Mouse (Mus musculus) layer of hippocampus, postnatal 14 days (tissue): Measurements from ENCODE around the gene Lypd6b. TPM values are rescaled to one million over a fixed set of nuclear protein-coding genes. Genes with fewer than 3 reads are reported as not detected.

Source experiments
- DNase-seq, 2 experiments: peaks; one replicate each; pipeline ENCODE4 v3.0.0; 2021 to 2022; ENCODE audit warnings: low spot score in 2 of 2, mixed read lengths in 1 of 2
- total RNA-seq, 2 experiments: library from RNA; stranded (reverse); gene quantifications; 2 replicates each; pipeline ENCODE4 v1.2.3; 2021

Gene Lypd6b
- total RNA-seq, 2 experiments from 2014 or later, result 5.3 to 5.8 TPM

DNA sequence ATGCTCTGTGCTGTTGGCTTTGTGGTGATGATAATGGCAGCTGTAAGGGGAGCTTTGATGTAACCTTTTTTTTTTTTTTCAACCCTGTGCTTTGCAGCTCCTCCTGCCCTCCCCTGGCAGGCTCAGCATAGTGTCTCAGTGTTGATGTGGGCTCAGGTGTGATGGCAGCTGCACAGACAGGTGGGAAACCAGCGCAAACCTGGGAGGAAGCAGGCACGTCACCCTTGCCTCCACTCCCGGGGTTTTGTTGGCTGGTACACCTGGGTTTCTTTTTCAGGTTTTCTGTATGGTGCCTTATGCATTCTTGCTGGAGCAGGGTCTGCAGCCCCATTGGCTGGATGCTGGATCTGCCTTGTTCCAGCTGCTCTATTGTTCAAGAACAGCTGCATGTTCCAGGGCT, 29.7 kb downstream of the Lypd6b start:
- no peak for DNase-seq

DNA sequence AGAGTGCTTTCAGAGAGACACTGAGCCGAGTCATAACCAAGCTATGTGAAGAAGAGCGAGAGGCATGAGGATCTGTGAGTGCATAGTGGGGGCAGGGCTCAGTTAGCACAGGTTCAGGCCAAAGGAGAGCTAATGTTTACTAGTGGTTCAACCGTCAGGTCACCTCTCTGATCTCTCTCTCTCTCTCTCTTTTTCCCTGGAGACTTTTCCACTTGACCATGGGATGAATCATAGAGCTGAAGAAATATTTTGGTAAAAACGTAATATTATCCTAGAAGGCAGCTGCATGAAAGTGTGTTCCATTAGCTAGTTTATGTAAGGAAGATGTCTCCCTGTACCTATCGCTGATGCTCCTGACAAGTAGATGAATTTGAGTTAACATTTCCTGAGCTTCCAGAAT, 30.6 kb downstream of the Lypd6b start:
- no peak for DNase-seq

DNA sequence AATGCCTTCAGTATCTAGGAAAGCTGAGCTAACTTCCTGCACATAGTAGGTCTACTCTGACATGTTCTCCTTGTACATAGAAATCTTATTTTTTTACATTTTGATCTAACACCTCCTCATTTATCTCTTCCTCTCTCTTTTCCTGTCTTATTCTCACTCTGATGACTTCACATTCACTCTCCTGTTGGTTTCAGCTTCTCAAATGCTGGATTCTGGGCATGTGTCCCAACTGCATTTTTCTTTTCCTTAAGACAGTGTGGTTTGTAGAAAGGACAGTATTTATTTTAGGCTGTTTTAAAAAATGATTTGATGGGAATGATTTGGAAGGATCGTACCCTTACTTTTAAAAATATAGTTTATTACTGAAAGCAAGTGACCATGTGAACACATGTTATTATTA, 34.8 kb downstream of the Lypd6b start:
- no peak for DNase-seq

DNA sequence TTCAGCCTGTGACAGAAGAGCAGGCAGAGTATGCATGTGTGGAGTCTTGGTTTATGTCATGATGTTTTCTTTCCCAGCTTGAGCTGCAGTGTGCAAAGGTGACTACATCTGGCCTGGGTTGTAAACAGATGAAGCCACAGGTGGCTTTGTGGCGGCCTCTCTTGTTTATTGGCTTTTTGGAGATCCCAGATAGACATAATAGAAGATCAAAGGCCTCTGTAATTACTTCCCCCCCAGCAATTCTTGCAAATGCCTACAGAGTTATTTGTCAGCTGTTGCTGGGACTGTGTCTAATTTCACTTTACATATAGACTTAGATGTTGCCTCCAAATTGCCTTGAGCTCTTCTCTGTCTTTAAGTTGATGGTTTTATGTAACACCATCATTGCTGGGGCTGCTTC, 38.1 kb downstream of the Lypd6b start:
- DNase-seq, result no peak

DNA sequence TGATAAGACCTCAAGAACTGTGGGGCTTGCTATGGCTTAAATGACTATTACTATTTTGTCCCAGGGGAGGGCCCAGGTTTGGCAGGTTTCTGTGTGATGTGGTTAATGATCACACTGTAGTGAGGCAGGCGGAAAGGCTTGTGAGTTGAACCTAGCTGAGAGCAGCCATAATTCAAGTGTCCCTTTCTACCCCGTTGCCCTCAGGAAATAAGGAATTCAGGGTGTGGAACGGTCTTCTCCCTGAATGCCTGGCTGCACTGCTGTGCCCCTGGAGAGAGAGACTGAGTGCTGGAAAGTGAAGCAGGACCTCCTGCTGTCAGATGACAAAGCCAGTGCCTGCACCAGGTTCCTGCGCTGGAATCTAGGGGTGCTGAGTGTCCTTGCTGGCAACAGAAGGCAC, 40.3 kb downstream of the Lypd6b start:
- no peak for DNase-seq

DNA sequence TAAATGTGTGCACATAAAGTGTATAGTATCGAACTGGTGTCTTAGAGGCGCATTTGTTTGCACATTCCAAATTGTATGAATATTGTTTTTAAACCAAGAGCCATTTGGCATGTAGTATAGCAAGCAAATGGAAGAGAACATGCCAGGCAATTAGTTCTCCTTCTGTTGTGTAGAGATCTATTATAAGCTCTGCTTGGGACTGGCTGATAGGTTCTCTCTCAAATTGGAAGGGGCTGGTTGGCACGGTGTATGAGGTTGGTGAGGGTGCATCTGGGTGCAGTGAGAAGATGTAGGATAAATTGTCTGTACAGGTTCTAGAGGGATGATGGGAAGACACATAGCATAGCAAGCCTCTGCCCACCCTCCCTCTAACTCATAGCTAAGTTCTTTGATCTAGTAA, 42.9 kb downstream of the Lypd6b start:
- DNase-seq, result peak in 1 of 2 experiments; percentile 66

DNA sequence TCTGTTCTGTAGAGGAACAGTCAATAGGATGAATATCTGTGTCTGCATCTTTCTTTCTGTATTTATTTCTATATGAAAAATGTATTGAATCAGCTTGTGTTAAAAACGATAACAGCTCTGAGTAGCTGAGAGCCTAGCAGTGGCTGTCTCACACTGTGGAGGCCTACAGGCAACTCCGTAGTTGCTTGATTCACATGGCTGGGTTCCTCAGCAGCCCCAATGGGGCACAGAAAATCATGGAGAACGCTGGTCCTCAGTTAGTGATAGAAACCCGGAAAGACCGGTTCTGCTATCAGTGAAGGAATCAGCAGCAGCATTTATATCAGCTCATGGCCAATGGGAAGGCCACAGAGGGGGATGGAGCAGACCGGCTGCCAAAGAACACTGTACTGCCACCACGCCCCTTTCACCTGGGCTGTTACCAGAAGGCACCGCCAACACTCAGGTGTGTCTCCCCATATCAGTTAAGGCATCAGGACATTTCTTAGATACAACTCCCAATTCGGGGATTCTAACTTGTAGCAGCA, 44.9 kb downstream of the Lypd6b start:
- no peak for DNase-seq

DNA sequence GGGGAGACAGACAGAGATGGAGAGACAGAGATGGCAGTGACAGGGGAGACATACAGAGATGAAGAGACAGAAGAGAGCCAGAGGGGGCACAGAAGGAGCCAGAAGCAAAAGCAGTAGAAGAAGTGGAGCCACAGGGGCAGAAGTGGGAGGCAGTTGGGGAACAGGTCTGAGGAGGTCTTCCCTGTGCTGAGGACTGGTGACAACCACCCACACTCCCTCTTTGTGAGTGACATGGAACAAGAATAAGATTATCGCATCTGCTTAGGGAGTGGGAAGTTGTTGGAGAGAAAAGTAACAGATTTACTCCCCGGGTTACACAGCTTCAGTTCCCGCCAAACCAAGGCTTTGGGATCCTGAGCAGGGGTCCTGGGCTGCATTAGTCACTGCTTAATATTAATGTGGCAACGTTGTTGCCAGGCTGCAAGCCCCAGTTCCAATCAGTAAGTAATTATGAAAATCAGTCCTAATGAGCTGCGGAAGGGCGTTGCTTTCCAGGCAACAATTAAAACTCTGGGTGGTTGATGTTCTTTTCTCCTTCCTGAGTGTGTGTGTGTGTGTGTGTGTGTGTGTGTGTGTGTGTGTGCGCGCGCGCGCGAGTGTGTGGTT, 50.1 kb downstream of the Lypd6b start:
- DNase-seq, result no peak

DNA sequence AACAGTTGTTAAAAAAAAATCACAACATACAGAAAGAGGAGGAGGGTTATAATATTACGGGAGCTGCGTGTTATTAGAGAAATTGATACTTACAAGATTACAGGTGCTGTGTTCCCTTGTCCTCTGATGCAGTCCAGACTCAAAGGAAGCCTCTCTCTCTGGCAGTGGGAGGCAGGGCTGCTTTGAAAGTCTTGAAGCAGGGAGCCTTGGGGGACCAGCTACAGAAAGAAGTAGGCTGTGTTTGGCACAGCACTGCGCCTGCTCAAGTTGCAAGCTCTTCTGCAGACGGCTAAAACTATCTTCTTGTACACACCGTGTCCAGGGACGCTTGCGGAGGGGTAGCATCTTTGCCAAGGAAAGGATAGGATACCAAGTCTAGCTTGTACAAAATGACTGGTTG, 51.1 kb downstream of the Lypd6b start:
- DNase-seq, result no peak

DNA sequence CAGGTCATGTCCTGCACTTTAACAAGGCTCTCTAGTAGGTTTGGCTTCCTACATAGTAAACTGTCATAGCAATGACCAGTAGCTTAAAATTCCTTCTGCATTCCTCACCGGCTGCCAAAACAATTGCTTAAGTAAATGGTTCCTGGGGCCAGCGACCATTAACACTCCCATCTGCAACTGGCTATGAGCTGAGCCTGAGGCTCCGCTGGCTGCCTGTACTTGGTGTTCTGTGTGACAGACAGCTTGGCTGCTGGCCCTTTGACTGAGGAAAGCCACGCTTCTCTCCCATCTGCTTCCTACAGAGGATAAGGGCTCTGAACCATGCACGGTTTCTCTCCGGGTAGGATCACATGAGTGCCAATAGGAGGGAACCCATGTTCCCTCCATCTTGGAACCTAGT, 53.1 kb downstream of the Lypd6b start:
- peak; percentile 30 to 56 for DNase-seq

DNA sequence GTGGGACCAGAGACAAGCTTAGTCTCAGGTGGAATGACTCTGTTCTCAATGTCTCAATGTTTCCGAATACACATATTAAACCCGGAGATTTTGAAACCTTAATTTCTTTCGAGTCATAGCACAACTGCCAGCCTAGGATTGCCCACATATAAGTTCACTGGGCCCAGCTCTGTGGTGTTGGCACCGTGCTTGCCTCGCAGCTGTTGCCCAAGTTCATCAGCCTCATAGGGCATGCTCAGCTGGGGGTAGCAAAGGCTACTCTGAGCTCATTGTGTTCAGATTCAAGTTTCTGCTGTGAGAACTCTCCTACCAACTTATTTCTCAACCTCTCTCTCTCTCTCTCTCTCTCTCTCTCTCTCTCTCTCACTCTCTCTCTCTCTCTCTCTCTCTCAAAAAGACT, 53.6 kb downstream of the Lypd6b start:
- DNase-seq, result no peak

DNA sequence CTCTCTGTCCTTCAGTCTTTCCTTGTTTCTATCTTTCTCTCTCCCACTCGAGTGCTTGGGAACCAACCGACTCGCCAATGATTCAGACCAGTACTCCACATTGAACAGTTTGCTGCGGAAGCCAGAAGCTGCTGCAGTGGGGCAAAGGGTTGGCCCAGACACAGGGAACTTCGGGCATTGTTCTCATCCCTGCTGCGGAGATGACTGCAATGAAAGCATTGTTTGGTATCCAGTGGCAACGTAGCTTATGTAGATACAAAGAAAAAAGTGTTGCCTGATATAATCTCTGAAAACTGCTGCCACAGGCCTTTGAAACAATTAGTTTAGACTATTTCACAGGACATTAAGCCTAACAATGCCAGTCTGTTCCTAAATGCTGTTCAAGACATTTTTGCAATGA, 57.6 kb downstream of the Lypd6b start:
- DNase-seq, result no peak

DNA sequence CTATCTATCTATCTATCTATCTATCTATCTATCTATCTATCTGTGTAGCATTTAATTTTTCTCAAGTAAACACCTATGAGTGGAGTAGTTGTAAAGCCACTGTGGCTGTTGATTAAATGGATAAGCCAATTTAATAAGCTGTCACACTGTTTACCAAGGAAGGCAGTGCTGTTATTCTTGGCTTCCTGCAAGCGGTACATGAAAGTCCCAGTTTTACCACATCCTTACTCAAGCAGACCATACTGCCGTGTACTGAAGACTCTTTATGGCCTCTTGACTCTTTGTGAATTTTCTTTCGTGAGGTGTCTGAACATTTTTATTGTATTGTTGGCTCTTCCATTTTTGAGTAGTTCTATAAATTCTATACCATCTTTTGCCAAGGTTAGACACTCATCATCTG, 58.6 kb downstream of the Lypd6b start:
- no peak for DNase-seq

DNA sequence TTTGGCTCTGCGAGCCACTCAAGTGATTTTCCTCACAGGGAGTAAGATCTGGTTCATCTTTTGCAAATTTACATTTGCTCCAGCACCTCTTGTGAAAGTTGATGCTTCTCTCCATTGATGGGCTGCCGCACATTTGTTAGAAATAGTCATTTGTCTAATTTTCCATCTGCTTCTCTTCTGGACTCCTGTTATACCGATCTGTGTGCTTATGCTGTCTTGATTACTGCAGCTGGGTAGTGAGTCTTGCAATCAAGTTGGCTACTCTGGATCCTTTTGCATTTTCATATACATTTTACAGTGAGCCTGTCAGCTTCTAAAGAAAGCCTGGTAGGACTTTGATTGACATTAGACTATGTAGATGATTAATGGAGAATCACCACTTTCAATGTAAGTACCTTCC, 59.4 kb downstream of the Lypd6b start:
- no peak for DNase-seq

DNA sequence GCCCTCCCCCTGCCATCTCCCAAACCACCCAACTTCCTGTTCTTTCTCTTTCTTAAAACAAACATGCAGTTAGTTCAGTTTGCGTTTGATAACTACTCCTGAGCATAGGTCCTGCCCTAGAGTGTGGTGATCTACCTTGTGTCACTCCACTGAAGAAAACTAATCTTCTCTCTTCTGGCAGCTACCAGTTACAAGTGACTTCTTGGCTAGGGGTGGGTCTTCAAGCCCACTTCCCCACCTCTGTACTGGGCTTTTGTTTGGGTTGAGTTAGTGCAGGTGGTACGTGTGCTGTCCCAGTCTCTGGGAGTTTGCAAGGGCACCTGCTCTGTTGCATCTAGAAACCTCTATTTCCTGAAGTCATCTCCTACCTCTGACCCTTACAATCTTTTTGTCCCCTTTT, 60.3 kb downstream of the Lypd6b start:
- DNase-seq, result no peak

DNA sequence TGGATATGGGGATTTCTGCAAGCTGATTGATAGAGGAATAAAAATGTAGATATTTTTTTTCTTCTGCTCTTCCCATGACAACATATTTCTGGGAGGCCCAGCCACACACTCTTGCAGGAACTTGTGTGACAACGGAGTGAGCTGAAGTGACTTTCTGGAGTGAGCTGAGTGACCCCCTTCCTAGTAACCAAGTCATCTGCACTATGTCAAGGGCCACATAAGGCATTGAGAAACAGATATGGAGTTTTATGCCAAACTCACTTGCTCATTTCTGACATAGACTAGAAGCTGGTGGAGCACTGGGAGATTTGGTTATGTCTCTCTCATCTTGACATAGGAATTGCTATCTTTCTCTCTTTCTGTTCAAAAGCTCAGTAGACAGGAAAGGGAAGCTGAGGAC, 62.3 kb downstream of the Lypd6b start:
- no peak for DNase-seq

DNA sequence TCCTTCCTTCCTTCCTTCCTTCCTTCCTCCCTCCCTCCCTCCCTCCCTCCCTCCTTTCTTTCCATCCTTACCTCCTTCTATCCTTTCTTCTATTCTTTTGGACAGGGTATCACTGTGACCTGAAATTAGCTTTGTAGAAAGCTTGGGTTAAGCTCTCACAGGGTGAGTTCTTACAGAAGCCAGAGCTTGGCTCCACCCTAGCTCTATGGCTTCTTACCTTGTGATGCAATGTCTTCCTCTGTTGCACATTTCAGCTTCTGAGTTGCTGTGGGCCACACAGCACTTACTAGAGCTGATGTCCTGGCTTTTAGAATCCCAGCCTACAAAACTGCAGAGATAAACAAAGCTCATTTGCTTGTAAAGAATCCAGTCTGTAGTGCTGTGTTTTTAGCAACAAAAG, 64.5 kb downstream of the Lypd6b start:
- DNase-seq, result no peak

DNA sequence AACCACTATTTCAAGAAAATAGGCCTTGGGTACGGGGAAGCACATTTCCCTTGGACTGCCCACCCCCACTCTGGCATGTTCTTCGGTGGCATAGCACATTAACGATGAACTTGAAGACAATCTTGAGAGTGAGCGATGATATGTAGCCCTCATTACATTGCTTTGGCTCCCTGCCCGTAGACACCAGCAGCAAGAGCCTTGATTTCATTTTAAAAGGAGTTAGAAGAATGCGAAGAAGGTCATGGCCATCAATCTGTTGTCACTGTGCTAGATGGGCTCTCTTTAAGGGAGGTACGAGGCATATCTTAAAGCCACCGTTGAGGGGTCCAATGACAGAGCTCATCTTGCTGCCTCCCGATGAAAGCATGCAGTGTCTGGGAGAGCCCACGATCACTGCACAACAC, 68.7 kb downstream of the Lypd6b start:
- DNase-seq, result no peak

DNA sequence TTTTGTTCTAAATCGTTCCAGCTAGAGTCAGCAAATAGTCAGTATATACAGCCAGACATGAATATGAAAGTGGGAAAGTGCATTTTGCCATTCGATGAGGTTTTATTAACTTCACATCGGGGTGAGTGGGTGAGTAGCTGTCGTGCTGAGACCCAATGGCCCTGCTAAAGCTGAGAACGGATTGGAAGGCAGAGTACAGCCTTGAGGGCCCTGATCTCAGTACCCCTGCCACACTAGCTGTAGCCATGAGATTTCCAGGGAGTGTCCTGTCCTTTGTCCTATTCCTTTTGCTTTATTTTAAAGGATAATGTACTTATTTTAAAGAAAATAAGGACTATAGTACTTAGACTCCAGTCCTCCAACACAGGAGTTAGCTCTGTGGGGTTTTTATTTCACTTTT, 69.1 kb downstream of the Lypd6b start:
- no peak for DNase-seq

DNA sequence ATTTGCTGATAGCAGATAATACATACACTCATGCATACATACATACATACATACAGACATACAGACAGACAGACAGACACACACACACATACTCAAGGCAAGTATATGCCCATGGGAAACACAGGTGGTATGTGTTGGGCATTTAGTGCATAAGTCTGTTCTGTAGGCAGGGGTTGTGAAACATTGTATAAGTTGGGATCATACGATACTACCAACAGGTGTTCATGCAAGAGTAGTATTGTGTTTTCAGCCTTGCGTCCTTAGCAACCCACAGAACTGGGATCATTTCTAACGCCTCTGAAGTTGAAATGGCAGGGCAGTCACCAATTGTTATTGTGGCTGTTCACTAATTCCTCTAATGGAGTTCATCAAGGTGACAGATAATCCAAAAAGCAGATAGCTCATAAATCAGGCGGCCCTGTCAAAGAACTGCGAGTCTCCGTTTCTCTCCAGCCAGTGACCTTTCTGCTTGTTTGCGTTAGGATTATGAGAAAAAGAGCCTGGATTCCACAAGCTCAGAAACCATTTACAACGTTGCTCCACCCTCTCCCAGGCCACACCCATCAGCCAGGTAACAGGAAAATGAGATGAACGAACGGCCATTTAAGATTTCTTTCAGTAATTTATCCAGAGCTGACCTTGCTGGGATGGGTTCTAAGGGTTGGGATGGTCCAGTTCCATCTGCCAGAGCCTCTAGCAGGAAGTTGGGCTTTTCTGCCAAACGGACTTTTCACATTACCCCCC, 72.9 kb downstream of the Lypd6b start:
- DNase-seq, result no peak

DNA sequence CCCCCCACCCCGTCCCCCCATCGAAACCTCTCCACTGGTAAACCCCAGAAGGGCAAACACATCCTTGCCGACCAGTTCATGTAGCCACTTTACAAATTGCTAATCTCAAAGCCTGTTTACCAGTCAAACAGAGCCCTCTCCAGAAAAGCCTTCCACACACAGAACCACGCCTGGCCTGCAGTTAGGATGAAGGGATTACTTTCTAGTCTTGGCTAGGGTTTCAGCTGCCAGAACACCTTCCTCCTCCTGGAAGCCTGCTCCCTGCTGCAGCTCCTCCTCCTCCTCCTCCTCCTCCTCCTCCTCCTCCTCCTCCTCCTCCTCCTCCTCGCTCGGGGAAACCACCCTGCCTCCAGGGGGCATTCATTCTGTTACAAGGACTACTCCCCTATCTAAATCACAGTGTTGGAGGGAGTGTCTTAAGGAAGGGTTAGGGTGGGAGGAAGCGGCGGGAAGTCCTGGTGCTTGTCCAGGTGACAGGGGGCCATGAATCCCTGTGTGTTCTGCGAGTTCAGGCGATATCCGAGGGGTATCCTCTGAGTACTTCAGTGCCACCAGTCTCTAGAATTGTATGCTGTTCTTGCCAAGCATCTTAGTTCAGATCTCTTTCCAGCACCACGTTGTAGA, 73.6 kb downstream of the Lypd6b start:
- DNase-seq, result no peak

DNA sequence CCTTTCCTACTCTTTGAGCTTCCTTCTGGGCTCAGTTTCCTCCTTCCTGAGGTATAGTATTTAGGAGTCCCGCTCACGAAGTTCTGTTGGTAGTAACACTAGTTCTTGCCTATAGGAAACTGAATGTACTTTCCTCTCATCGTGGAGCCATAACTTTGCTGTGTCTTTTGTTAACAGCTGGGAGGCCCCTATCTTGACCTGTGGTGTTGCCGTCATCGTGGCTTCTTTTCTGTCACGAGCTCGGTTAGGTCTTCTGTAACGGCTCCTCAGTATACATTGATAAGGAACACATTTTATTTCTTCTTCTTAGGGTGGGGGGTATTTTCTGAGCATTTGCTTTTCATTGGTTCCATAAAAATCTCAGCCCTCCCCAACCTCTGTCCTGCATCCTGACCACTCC, 74.2 kb downstream of the Lypd6b start:
- no peak for DNase-seq
